Mouse (Mus musculus): ENCODE measurements around the gene Lrrc8c. TPM values are rescaled to one million over a fixed set of nuclear protein-coding genes. Genes with fewer than 3 reads are reported as not detected.

Lrrc8c gene
- total RNA-seq, 2 experiments from 2014 or later, result 22.8 to 74.2 TPM

- ATAC-seq (replicated peaks; ENCODE audit: low FRiP score, poor library complexity, severe bottlenecking), result no peak
Observed at GRCm38 (mm10) chr5:105500132-105501121, 18.8 kb upstream of the Lrrc8c start.

DNA sequence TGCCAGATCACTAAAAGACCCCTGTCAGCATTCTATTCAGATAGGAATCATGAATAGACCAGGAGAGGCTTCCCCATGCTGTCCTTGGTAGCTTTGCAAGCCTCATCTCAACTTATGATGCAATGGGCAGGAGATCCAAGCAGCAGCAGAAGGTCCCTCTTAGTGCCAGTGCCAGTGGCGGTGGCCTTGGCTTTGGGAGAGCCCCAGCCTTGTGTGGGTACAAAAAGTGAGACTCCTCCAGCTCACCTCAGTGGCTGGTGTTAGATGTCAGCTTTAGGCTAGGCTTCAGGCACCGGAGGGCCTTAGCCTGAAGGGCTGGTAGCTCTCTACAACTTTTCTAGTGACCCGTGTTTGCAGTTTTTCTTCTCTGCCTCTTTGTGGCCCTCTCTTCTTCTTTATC, 18.1 kb upstream of the Lrrc8c start:
- ATAC-seq (replicated peaks; ENCODE audit: low FRiP score, poor library complexity, severe bottlenecking), result no peak

- ATAC-seq (replicated peaks; ENCODE audit: low FRiP score, poor library complexity, severe bottlenecking), result no peak
Observed at GRCm38 (mm10) chr5:105508813-105509212, 10.4 kb upstream of the Lrrc8c start.

- ATAC-seq (replicated peaks; ENCODE audit: low FRiP score, poor library complexity, severe bottlenecking), result no peak
Observed at GRCm38 (mm10) chr5:105512297-105512696, 6.9 kb upstream of the Lrrc8c start.

DNA sequence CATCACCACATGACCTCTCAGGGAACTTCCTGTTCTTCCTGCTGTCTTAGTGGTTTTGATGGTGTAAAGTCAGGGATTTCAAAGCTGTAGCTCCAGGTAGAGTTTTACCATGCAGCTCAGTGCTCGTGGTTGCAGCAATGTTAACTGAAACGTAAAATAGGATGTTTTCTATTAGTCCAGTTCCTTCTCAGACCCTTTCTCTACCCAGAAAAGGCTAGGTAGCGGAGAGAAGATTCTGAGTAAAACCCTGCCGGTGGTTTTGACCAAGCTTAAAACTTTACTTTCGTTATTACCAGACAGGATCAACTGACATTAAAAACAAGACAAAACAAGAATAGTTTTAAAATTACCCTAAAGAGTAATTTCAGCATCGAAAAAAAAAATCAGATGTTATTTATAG, 3.7 kb upstream of the Lrrc8c start:
- ATAC-seq (replicated peaks; ENCODE audit: low FRiP score, poor library complexity, severe bottlenecking), result no peak

- ATAC-seq (replicated peaks; ENCODE audit: low FRiP score, poor library complexity, severe bottlenecking), result no peak
Observed at GRCm38 (mm10) chr5:105516290-105516689, 2.9 kb upstream of the Lrrc8c start.

GRCm38 (mm10) chr5:105517992-105518625, 1.1 kb upstream of the Lrrc8c start:
- 0 out of 2 replicates have a peak, but pooled peaks have one; percentile 9 for ATAC-seq (replicated peaks; ENCODE audit: low FRiP score, poor library complexity, severe bottlenecking)

DNA sequence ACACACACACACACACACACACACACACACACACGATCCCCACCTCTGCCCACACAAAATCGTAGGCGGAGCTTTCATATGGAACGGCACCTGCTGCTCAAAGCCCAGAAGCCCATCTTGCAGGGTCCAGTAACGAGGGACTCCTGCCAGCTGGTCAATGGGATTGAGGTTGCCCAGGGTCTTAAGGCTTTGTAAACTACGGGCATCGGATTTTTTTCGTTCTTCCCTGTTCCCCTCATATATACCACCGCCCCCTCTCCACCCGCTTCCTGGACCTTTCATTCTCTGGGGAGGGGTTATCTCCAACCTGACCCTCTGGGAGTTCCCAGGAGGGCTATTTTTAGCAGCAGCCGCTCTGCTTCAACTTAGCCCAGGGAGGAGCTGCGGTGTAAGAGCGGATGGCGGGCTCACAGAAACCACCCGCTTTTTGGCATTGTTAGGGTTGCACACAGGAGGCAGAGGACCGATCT, 527 bp upstream of the Lrrc8c start:
- peak; percentile 33 for ATAC-seq (replicated peaks; ENCODE audit: low FRiP score, poor library complexity, severe bottlenecking)

- no peak for ATAC-seq (replicated peaks; ENCODE audit: low FRiP score, poor library complexity, severe bottlenecking)
Observed at GRCm38 (mm10) chr5:105519976-105520300, 750 bp downstream of the Lrrc8c start.

DNA sequence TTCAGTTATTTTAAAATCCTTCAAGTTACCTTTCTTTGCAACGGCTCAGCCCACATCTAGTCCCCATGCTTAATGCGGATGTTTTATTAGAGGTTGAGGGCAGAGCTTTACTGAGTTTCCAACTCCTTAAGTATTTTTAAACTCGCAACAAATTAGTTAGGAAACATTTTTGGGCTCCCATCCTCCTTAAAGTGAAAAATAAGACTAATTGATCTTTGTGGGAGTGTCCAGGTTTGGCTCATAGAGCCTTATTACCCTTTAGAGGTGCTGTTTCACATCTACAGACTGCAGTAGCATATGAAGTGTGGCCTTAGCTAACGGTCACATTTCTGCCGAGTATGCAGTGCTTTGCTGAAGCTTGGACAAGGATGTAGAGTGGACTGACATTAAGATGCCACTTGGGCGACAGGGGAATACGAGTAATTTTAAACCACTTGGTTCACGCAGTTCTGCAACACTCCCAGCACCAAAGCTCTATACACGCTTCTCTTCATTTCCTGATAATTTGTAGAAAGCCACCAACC, 1.3 kb downstream of the Lrrc8c start:
- no peak for ATAC-seq (replicated peaks; ENCODE audit: low FRiP score, poor library complexity, severe bottlenecking)

DNA sequence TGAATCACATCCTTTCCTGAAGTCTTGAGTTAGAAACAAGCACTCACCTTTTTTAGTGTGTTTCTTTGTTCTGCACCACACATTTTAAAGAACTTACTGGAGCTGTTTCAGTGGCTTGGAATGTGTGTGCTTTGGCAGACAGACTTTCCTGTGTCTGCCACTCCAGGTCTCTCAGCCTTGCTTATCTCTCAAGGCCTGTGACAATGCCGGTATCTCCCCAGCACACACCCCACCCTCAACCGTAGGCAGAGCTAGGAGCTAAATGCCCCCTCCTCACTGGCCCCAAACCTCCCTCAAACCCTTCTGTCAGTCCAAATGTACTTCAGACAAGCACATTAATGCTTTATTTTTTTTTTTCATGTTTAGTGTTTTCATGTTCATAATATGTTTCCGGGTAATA, 4.3 kb downstream of the Lrrc8c start:
- 0 out of 2 replicates have a peak, but pooled peaks have one; percentile 20 for ATAC-seq (replicated peaks; ENCODE audit: low FRiP score, poor library complexity, severe bottlenecking)

DNA sequence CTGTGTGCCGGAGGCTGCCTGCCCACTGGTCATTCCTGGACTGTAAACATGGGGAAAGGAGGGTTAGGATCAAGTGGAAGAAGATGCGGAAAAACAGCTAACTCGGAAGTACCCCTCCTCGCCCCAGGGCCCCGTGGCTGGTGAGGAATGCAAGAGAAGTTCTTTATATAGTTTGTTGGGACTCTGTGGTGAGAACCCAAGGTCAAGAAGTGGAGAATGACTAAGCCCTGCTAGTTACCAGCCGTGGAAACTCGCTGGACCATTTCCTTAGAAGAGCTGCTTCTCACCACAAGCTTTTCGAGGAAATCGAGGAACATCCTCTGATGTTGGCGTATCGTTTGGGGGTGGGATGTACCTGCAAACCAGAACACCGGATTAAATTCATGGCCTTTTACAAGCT, 5.8 kb downstream of the Lrrc8c start:
- no peak for ATAC-seq (replicated peaks; ENCODE audit: low FRiP score, poor library complexity, severe bottlenecking)

DNA sequence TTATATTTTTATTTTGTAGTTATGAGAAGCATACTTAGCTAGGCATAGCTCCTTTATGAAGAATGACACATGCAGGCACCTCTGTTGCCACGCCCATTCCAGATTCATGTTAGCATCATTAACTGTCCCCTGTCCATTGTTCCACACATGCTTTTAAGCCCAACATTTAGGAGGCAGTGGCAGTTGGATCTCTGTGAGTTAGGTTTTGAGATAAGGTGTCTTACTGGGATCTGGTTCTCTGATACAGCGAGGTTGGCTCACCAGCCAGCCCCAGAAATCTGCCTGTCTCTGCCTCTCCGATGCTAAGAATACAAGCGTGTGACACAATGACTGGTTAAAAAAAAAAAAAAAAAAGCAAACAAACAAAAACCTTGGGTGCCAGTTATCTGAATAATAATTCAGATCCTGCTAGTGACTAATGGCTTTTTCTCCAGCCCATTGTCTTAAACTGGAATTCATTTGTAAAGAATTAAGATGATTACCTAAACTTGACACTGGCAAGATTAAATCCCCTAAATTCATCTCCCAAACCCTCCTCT, 7.0 kb downstream of the Lrrc8c start:
- no peak for ATAC-seq (replicated peaks; ENCODE audit: low FRiP score, poor library complexity, severe bottlenecking)

DNA sequence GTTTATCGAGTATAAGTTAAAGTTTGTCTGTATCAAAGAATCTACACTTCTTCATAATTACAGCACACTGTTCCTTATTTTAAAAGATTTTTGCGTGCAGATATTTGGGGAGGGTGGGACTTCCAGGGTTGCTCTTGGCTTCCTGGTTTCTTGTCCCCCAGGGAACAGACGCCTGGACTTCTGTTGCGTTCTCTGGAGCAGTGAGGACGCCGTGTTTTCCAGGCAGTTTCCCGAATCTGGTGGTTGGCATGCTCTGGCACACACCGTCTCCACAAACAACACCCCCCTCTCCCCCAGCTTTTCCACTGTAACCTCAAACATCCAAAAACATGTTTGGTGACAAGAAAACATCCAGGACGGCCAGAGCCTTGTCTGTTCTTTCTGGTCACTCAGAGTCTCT, 7.6 kb downstream of the Lrrc8c start:
- ATAC-seq (replicated peaks; ENCODE audit: low FRiP score, poor library complexity, severe bottlenecking), result no peak

GRCm38 (mm10) chr5:105527477-105528331, 8.5 kb downstream of the Lrrc8c start:
- peak; percentile 57 for ATAC-seq (replicated peaks; ENCODE audit: low FRiP score, poor library complexity, severe bottlenecking)

GRCm38 (mm10) chr5:105530576-105530975, 11.4 kb downstream of the Lrrc8c start:
- no peak for ATAC-seq (replicated peaks; ENCODE audit: low FRiP score, poor library complexity, severe bottlenecking)

- ATAC-seq (replicated peaks; ENCODE audit: low FRiP score, poor library complexity, severe bottlenecking), result no peak
Observed at GRCm38 (mm10) chr5:105535186-105535585, 16.0 kb downstream of the Lrrc8c start.

DNA sequence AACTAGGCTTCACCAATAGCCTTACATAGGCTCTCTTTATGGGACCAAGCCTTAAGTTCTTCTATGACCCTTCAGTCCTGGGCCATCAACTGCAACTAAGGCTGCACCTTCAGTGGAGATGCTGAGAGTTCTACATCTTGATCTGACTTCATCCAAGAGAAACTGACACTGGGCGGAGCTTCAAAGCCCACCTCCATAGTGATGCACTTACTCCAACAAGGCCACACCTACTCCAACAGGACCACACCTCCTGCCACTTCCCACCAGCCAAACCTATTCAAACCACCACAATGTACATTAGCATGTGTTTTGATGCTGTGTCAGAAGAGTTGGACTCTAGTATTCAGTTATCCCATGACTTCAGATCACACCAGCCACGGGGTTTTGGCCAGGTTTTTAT, 17.0 kb downstream of the Lrrc8c start:
- no peak for ATAC-seq (replicated peaks; ENCODE audit: low FRiP score, poor library complexity, severe bottlenecking)

DNA sequence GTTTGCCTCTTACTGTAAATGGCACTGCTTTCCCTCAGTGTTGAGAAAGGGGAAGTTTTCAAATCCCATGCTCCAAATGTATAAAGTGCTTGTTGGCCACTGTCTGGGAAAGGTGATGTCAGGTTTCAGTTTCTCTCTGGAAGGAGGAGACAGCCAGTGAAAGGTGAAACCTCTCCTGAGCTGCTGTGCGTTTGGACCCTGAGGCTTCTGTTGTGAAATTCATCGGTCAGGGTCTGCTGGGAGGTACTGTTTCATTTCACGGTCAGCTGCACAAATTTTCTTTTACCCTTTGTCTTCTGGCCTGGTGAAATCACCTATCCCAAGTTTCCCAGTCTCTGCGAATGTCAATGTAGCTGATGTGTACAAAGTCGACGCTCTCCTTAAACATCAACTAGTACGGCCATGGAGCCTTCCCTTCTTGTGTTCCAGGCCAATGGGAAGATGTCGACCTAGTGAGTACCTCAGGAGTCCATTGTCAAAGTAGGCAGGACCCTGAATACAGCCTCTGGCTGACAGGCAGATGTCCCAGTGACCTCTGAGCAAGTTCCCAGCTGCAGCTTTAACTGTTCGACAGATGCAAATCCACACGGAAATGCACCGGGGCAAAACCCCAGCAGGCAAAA, 18.0 kb downstream of the Lrrc8c start:
- no peak for ATAC-seq (replicated peaks; ENCODE audit: low FRiP score, poor library complexity, severe bottlenecking)
